Mouse (Mus musculus) C2C12 (cell line): ENCODE data around the gene Trp73.

Experiments
- CTCF ChIP-seq: IDR thresholded peaks from one replicate; pipeline ENCODE4 v1.5.1; 2011; ENCODE audit not compliant: control insufficient read depth, insufficient read depth, insufficient read length
- MAX ChIP-seq: IDR thresholded peaks from one replicate; pipeline ENCODE4 v1.6.1; 2011; ENCODE audit warnings: mild to moderate bottlenecking, control low read depth
- USF1 ChIP-seq: IDR thresholded peaks from one replicate; pipeline ENCODE4 v1.6.1; 2011; ENCODE audit warnings: low read depth, mild to moderate bottlenecking, control low read depth, moderate library complexity

DNA sequence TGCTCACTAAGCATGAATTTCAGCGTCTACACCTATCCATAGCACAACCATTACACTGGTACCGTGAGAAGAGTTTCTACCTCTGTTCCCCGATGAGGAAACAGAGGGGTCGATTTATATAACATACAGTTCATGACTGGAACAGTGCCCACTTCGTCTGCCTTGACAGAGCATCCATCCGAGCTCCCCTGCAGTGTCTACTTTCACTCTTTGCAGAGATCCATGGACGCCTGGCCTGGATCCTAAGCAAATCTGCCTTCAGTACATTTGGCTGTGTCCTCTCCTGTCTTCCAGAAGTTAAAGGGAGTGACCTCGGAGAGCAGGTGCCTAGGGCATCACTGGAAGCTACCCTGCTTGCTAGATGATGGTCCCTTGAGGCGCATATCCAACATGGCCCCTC, 20.8 kb downstream of the Trp73 start:
- TF ChIP-seq CTCF (no peak), MAX (no peak), USF1 (no peak)
